Mouse (Mus musculus): ENCODE results near the gene Ppp1r12b.
A peak's percentile ranks its signal among the peaks of the same experiment; 100 is the strongest.
"Not testable (repeated sequence)": the region's sequence is repeated elsewhere in the genome, so short reads cannot be mapped to it uniquely, and the experiment has no call there.

Ppp1r12b gene

DNA sequence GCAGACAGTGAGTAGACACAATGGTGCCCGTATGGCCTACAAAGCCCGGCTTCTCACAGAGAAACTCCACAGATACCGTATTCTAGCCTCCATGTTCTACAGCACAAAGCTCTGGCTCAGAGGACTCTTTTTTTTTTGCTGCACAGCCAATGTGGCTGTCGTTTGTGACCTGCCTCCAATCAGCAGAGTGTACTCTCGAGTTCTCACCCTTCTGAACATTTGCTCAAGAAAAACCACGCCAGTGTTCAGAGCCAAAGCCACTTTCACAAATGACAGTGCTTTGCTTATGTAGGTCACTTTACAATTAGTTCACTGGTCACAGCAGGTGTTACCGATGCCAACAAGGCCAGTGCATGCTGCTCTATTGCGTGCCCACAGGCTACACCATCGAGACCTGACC, 107.9 kb downstream of the Ppp1r12b start:
- DNase-seq = no peak

DNA sequence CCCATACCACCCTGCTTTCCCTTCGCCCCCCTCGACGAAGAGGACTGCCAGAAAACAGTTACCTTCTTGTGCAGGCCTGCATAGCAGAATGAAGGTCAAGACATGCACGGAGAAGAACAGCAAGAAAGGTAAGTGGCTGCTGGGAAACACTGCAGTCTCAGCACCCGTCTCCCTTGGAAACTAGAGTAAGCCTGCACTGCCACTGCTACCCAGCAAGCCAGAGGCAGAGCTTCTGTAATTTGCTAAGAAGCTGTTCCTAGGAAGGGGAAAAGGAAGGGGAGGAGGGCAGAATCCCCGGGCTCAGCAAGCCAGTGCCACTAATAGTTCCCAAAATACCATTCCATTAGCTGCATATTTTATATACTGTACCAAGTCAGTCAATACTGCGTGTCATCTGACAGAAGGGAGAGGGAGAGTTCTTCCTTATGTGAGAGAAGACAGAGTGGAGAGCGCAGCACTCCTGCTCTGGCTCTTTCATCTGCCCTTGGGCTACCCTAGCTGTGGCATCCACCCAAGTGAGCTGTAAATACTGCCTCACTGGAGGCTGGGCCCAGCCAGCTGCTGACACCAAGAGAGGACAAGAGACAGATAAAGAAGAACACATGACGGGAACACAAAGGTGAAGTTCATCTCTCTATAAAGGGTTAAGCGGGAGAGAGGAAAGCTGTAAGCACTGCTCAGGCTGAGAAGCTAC, 109.3 kb downstream of the Ppp1r12b start:
- DNase-seq = peak; percentile 15

DNA sequence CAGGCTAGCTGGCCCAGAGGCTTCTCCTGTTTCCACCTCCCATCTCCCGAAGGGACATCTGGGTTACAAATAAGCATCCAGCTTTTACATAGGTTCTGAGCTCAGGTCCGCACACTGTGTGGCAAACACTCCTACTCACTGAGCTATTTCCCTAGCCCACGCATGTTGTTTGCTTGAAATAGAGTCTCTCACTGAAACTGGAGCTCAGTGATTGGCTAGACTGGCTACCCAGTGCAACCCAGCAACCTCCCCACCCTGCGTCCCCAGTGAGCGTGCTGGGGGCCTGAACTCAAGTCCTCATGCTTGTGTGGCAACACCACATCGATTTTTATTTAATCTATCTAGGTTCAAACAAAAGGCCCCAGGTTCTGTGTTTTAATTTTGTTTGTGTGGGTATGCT, 112.4 kb downstream of the Ppp1r12b start:
- DNase-seq = no peak

DNA sequence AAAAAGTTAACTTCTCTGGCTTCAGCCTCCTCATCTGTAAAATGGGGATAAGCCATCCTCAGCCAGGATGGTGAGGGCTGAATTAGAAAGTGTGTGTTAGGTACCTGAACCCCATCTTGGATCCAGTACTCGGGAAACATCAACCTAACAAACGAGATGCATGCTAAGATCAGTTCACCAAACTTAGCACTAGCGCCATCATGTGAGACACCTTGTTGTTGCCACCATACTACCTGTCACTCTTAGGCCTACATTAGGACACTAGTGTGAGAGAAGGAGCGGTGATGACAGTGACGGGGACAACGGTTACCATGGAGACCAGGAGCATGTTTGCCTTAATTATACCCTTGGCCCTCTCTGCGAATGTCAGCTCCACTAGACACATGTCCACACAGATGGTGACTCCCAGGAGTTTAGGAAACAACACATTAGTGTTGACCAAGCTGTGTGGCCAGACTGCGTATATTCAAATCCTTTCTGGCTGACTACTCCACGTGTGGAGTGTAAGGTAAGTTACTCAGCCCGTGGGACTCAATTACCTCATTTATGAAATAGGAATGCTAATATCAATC, 118.7 kb downstream of the Ppp1r12b start:
- no peak for DNase-seq

DNA sequence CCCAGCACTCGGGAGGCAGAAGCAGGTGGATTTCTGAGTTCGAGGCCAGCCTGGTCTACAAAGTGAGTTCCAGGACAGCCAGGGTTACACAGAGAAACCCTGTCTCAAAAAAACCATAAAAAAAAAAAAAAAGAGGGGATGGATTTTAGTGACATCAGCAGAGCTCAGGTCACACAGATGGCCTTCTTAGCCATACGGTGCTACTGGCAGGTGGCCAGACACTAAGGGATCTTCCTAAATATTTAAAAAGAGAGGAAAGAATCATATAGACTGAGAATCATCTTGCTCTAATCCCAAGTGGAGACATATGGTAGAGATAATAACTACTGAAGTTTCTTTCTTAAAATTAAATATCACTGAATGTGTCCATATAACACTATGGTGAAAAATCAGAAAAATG, 124.9 kb downstream of the Ppp1r12b start:
- not testable (repeated sequence) for DNase-seq

DNA sequence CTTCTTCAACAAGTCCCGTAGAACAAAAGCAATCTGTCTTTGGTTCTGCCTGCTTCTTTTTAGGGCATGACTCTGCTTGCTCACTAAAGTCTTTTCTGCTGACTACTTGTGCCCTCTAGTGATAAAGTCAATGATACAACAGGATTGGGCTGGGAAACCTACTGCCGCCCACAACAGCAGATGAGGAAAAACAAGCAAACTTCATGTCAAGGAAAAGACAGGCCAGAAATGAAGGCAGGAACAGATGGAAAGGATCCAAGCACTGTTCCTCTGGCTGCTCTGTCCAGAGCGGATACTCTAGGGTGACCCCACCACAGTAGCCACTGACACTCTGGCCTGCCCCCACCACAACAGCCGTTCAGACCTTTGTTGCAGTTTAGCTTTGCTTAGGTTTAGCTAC, 126.1 kb downstream of the Ppp1r12b start:
- peak; percentile 56 for DNase-seq

DNA sequence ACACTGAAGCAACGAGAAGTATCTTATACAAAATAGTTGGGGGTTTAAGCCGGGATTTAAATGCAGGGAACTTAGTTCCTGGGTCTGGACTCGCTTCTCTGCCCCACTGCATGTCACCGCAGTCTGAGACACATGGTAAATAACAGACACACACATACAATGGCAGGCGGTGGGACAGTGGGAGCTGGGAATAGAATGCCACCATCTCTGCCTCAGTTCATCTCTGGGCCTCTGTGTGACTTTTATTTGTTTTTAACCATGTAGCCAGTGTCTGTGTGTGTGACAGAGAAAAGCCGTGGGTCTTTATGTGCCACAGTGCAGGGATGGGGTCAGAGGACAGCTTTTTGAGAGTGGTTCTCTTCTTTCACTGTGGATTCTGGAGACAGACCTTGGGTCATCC, 130.8 kb downstream of the Ppp1r12b start:
- DNase-seq = no peak

DNA sequence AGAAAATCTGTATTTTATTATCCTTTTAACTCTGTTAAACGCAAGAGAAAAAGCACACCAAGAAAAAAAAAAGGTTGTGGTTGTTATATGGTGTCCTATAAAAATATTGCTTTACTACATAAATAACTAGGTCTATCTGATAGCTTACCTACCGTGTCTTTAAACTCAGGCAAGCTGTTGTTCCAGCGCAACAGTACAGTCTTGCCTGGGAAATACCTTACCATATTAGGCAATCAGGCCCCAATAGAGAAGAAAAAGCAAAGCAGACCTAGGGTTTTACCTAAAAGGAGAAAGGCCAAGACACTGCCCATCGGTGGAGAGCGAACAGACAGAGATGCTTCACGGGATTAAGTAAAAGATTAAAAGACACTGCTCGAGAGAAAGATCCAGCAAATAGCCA, 131.9 kb downstream of the Ppp1r12b start:
- no peak for DNase-seq

DNA sequence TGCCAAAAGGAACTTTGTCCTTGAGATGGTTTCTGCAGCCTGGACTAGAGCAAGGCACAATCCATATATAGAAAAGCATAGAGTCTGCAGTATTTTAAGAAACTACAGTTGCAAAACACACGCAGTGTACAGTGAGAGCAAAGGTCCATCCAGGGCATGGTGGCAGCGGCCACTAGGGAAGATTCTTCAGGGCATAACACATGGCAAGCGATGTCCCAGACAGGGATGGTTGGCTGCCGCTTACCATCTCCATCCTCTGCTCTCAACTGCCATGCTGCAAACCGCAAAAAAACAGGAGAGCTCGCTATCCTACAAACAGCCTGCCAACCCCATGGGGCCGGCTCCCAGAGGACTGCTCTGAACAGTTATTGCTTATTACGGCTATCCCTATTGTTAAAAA, 132.4 kb downstream of the Ppp1r12b start:
- DNase-seq = no peak

DNA sequence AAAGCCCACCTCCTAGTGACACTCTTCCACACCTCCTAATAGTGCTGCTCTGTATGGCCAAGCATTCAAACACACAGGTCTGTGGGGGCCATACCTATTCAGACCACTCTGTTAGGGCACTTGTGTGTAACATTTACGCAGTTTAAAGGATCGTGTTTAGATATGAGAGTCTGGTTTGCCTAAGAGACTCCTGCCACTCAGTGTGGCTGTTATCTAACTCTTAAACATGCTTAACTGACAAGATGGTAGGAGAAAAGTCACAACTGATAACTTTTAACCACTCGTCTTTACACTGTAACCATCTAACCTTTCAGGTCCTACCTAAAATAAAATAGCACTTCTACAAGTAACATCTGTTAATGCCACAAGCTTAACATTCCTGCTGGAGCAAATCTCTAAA, 134.9 kb downstream of the Ppp1r12b start:
- no peak for DNase-seq

DNA sequence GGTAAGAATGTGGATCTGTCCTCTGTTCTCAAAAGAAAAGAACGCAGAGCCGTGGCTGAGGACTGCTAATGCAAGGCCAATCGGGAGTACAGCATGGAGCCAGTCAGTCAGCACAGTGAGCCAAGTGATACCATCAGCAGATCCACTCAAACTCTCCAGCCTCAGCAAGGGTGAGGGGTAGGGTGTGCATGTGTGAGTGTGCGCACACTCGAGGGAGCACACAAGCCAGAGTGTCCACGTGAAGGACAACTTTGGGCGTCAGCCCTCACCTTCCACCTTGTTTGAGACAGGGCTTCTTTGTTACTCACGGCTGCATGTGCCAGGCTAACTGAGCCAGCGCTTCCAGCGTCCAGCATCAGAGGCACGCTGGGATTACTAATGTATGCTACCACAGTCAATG, 136.5 kb downstream of the Ppp1r12b start:
- DNase-seq = no peak

DNA sequence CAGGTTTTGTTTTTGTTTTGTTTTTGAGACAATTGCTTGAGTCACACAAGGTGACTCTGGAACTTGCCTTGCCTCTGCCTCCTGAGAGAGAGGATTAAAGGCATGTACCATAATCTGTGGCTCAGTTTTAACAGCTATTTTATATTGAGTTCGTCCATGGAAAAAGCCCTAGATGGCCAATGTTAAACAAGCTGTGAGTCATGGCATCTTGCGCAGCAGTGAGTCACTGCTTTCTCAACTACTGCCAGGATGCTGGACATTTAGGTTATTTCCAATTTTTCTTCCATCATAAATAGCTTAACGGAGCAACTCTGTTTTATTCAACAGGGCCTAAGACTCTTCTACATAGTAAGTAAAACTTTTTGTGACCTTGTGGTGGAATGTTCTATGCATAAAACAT, 137.0 kb downstream of the Ppp1r12b start:
- no peak for DNase-seq

DNA sequence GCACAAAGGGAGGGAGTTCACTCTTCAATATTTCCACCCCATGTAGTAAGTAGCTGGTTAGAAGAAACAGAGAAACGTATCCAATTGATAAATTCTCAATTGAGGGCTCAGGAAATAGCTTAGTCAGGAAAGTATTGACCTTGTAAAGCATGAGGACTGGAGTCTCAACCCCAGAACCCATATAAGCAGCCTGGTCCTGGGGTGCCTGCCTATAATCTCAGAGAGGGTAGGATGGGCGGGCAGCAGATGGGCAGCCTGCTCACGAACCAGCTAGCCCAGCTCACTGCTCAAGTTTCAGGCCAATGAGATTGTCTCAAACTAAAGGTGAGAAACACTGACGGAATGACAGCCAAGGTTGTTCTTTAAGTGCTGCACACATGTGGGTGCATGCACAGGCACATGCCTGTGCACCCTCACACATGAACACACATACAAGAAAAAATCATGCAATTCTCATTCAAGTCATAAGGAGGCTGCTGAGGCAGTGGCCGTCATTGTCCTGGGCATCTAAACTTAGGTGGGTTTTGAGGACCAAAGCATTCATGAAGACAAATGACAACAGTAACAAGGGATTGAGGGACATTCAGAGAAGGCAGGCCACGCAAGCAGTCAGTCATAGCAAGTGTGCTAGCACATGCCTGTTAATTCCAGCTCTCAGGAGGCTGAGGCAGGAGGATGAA, 137.7 kb downstream of the Ppp1r12b start:
- DNase-seq = no peak

DNA sequence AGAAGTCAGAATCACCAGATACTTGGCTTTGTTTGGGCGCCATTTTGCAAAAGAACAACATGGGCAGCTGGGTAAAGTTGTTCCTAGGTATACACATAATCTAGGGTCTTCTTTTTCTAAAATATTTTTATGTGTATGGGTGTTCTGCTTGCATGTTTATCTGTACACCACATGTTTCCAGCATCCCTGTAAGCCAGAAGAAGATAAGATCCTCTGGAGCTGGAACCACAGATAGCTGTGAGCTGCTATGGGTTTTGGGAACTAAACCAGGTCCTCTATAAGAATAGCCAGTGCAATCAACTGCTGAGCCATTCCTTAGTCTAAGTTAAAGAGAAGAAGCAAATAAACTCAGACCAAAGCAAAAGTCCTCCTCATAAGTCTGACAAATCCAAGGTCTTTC, 138.6 kb downstream of the Ppp1r12b start:
- DNase-seq = no peak

DNA sequence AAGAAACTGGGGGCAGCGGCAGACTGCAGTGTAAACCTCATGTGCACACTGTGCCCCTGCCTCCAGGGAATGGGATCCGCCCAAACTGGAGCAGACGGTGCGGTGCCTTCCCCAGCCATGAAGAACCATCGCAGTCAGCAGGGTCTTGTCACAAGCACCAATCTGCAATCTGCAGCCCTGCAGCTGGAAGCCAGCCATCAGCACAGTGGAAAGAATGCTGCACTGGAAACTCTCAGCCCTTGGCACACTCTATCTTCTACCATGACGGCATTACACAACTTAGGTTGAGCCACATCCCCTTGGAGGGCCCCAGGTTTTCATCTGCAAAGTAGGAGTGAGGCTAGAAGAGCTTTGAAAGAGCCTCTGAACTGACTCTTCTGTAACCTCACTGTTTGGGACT, 139.1 kb downstream of the Ppp1r12b start:
- peak; percentile 67 for DNase-seq

DNA sequence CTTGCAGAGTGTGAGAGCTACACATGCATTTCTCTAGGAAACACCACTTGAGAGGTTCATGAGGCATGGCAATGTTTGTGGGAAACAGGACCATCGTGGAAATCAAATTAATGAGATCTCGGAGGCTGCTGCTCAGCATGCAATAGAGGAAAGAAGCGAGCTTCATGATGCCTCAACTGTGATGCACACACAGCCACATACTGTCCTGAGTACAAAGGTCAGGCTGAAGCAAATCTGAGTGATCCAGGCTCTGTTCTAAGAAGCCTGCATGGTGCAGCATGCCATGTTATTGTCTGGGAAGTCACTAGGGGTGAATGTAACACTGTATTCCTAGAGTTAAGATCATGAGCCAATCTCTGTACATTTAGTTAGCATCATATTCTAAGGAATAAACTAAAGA, 140.0 kb downstream of the Ppp1r12b start:
- DNase-seq = no peak

DNA sequence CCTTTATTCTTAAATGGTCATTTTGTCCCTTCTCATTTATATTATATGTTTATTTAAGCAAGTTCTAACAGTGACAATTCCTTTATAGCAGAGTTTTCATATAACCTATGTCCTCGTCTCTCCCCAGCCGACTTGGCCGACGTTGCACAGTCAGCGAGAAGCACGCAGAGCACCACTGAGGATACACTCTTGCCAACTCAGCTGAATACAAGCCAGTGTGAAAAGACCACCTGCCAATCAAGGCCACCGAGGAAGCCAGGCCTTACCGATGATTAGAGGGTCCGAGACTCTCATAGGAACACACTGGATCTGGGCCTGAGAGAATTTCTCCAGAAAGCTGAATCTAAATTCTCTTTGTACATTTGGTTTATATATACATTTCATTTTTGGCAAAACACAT, 150.3 kb downstream of the Ppp1r12b start:
- DNase-seq = no peak

DNA sequence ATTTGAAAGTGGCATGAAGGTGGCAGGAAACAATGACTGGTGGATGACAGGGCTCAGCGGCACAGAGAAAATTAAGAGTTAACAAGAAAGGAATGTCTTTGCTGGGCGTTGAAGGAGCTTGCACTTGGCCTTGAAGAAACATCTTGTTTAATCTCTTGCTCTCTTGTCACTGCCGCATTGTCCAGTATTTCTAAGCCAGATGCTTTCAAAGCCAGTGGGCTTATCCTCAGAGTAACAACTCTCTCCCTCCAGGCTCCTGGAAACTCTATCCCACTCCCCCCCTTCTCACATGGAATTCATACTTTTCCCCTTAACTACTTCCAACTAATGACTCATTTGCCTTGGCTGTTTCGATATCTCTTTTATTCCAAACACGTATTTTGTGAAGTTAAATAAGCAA, 151.4 kb downstream of the Ppp1r12b start:
- no peak for DNase-seq

DNA sequence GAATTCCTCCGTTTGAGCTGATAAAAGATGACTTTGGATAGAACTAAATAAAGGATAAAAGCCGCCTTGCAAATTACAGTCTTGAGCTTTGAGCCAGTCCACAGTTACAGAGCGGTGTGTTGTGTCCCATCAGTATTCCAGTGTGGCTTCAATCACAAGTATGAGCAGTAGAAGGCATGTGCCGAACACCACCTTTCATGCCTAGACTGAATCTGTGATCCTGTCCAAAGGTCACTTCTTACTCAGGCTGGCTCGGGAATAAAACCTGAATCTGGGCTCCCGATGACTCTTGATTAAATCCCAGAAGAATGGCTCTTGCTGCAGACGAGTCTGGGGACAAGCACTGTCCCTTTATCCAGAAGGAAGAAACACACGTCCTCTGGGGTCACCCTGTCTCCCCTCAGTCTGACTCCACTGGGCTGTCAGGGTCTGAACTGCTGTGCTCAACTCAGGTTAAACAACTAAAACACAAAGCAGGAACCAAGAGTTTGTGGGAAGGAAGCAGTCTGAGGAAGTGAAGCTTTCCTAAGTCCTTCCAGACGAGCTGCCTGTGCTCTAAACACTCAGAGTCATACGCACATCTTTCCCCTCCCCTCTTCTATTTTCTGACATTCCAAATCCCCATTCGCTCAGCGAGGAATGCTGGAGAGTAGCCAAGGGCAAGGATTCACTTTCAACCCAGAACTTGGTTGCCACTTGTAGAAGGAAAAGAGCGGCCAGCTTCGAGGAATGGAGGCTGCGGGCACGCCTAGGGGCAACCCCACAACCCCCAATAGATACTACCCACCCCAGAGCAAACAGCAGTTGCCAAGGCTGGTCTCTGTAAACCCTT, 152.2 kb downstream of the Ppp1r12b start:
- DNase-seq = peak; percentile 80

DNA sequence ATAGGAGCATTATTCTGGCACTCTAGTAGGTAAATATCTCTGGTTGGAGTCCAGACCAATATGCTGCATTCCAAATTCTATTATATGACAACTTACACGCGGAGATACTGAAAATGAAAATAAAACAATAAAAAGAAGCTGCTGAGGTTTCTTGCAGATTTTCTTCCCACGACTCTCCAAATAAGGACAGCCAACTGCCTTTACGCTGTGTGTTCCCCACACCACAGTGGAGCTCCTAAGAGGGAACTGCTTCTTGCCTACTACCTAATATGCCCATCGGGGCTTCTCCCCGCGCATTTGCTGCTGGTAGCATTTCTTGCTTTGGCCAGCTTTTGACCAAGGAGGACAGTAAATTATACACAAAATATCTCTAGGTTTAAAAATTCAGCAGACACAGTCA, 154.0 kb downstream of the Ppp1r12b start:
- DNase-seq = no peak

DNA sequence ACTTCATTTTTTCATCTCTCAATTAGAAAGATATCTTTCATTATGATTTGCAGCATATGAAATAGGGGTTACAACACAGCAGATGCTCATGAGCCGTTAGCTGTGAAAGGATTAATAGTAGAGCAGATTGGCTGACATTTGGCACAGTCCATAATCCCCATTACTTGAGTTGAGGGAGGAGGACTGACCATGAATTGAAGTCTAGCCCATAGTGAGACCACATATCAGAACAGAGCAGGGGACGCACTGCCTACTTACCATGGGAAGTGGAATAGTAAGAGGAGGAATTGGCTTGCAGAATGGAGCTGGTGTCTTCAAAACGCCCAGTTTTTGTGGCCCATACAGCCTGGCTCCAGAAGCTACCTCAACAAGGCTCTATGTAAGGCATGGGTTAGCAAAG, 159.2 kb downstream of the Ppp1r12b start:
- DNase-seq = no peak

DNA sequence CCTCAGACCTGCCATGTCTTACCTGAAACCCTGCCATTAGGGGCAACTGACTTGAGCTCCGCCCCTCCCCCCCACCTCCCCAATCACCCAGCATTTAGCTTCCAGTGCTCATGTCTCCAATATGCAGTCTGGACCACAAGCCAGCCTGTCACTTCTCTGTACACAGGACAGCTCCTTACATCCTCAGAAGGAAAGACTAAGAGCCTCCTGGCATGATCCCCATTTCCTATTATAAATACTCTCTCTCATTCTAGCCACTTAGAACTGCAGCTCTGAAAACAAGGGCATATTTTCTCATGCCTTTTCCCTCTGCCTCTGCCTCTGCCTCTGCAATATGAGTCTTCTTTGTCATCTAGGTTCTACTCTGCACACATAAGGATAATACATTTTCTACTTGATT, 159.7 kb downstream of the Ppp1r12b start:
- no peak for DNase-seq

DNA sequence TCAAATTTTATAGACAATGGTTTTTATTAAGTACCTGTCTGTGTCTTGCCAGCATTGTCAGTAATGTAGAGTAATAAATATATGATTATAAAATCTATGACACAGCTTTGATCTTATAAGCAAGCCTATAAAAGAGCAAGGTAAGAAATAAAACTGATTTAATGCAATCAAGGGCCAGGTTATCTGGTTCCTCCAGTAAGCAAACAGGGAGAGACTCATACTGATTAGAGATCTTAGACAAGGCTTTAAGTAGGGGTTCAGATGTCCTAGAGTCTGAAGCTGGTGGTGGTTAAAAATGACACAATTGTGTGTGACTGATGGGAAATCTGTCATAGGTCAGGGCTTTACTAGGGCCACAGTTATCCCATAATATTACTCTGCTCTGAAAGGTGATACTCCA, 164.3 kb downstream of the Ppp1r12b start:
- no peak for DNase-seq
